Mouse (Mus musculus) limb, embryonic 12.5 days (tissue): ENCODE data around the gene Tusc2. TPM values are rescaled to one million over a fixed set of nuclear protein-coding genes. Genes with fewer than 3 reads are reported as not detected.

Source experiments
- ATAC-seq: fragments of 200-750 bp; cut with Nextera tagmentation; 2 replicates; pipeline ENCODE4 v1.8.0; 2017; ENCODE audit warnings: low read depth, moderate TSS enrichment; ENCODE audit not compliant: insufficient number of reproducible peaks, insufficient read depth, low FRiP score, low TSS enrichment
- H3K27ac ChIP-seq: fragments of 300-500 bp; sonication (generic); 2 replicates; pipeline ENCODE4 v1.5.1; 2016; ENCODE audit warnings: mild to moderate bottlenecking, moderate library complexity
- H3K27me3 ChIP-seq: fragments of 300-500 bp; sonication (generic); 2 replicates; pipeline ENCODE4 v1.6.1; 2016; ENCODE audit warnings: mild to moderate bottlenecking, moderate library complexity
- H3K36me3 ChIP-seq: fragments of 300-500 bp; sonication (generic); 2 replicates; pipeline ENCODE4 v1.6.1; 2016; ENCODE audit warnings: mild to moderate bottlenecking, moderate library complexity
- H3K4me1 ChIP-seq: fragments of 300-500 bp; sonication (generic); replicated peaks from 2 replicates; pipeline ENCODE4 v1.6.1; 2016
- H3K4me2 ChIP-seq: fragments of 300-500 bp; sonication (generic); 2 replicates; pipeline ENCODE4 v1.6.1; 2016; ENCODE audit warnings: mild to moderate bottlenecking, moderate library complexity
- H3K4me3 ChIP-seq: fragments of 300-500 bp; sonication (generic); replicated peaks from 2 replicates; pipeline ENCODE4 v1.5.1; 2016; ENCODE audit warnings: mild to moderate bottlenecking
- H3K9ac ChIP-seq: fragments of 300-500 bp; sonication (generic); replicated peaks from 2 replicates; pipeline ENCODE4 v1.6.1; 2016; ENCODE audit warnings: mild to moderate bottlenecking, moderate library complexity
- H3K9me3 ChIP-seq: fragments of 300-500 bp; sonication (generic); 2 replicates; pipeline ENCODE4 v1.6.1; 2016; ENCODE audit warnings: mild to moderate bottlenecking, moderate library complexity
- WGBS: fragments of 180-500 bp; shearing (Covaris S2); methylation state at CpG from one replicate; pipeline ENCODE4 v1.1.7; 2016; 5-methylcytosine and 5-hydroxymethylcytosine counted together
- polyA plus RNA-seq: library from polyadenylated mRNA; unstranded; fragments of >200 nt; fragmentation: Nextera tagmentation; extraction: Ambion mirVana; gene quantifications from 2 replicates; pipeline ENCODE4 v1.2.1, GENCODE M21; 2016

The Tusc2 gene
- polyA plus RNA-seq, 1 experiment from 2014 or later, result 52.6 TPM

DNA sequence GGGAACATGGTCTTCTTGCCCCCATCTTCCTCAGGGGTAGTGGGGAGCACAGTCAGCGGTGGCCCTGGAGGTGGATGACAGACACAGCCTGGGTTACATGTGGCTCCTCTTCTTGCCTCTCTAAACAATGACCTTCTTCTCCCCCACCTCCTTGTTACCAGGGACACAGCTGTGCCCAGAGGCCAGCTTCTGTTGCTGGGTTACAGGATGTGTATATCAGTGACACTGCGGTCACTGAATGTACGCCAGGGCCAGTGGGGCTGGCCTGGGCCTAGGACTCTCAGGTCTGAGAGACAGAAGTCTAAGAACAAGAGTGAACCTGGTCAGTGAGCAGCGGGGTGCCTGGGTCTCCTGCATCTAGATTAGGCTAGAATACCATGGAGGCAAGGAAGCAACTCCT, 52.0 kb downstream of the Tusc2 start:
- Histone ChIP-seq H3K9me3 (no peaks in the 10 kb centered on the region), H3K4me2 (no peak overlapping the region), H3K9ac (no peak overlapping the region), H3K27ac (no peak overlapping the region), H3K27me3 (no peaks in the 10 kb centered on the region), H3K4me1 (peaks cover 33% of the 10 kb centered on the region), H3K36me3 (peaks cover 65% of the 10 kb centered on the region), H3K4me3 (no peak overlapping the region)
- no peak for ATAC-seq
- 87% methylated on average over 4 of the region's 4 CpGs for WGBS

Other genes with a start within 250 kb of the Tusc2 start
- gene Hemk1, start 224.9 kb upstream of the Tusc2 start, polyA plus RNA-seq, result 10.6 and 11.6 TPM in 2 replicates
- gene 6430571L13Rik, start 222.7 kb upstream of the Tusc2 start, polyA plus RNA-seq, result 0.81 and 1.4 TPM in 2 replicates
- 0.37 and 0.49 TPM in 2 replicates for gene Cacna2d2, start 163.6 kb upstream of the Tusc2 start, polyA plus RNA-seq
- gene Tmem115, start 29.3 kb upstream of the Tusc2 start, polyA plus RNA-seq, result 47.0 and 47.7 TPM in 2 replicates
- 15.3 and 15.6 TPM in 2 replicates for gene Cyb561d2, start 21.1 kb upstream of the Tusc2 start, polyA plus RNA-seq
- 38.6 and 40.1 TPM in 2 replicates for gene Nprl2, start 21.0 kb upstream of the Tusc2 start, polyA plus RNA-seq
- 1.2 and 1.7 TPM in 2 replicates for gene Zmynd10, start 16.0 kb upstream of the Tusc2 start, polyA plus RNA-seq
- gene Rassf1, start 11.7 kb upstream of the Tusc2 start, polyA plus RNA-seq, result 59.8 and 64.8 TPM in 2 replicates
- 127 and 128 TPM in 2 replicates for gene Hyal2, start 4.7 kb downstream of the Tusc2 start, polyA plus RNA-seq
- gene Hyal1, start 13.7 kb downstream of the Tusc2 start, polyA plus RNA-seq, result 13.7 and 14.9 TPM in 2 replicates
- 14.3 and 16.1 TPM in 2 replicates for gene Naa80, start 15.6 kb downstream of the Tusc2 start, polyA plus RNA-seq
- gene Hyal3, start 17.6 kb downstream of the Tusc2 start, polyA plus RNA-seq, result 1.3 and 1.4 TPM in 2 replicates
- 38.5 and 40.2 TPM in 2 replicates for gene Ifrd2, start 24.4 kb downstream of the Tusc2 start, polyA plus RNA-seq
- 8.1 and 9.1 TPM in 2 replicates for gene Sema3b, start 46.0 kb downstream of the Tusc2 start, polyA plus RNA-seq
- gene Gnai2, start 72.1 kb downstream of the Tusc2 start, polyA plus RNA-seq, result 400 and 416 TPM in 2 replicates
- gene Slc38a3, start 106.3 kb downstream of the Tusc2 start, polyA plus RNA-seq, result 3.5 and 5.0 TPM in 2 replicates
- 2.1 and 2.2 TPM in 2 replicates for gene Gnat1, start 116.5 kb downstream of the Tusc2 start, polyA plus RNA-seq
- 47.6 and 53.5 TPM in 2 replicates for gene Sema3f, start 147.2 kb downstream of the Tusc2 start, polyA plus RNA-seq
- gene Rbm5, start 207.7 kb downstream of the Tusc2 start, polyA plus RNA-seq, result 232 and 239 TPM in 2 replicates